Mouse (Mus musculus) cerebellum, adult (tissue): ENCODE measurements at regions not wholly inside any gene's neighbourhood (a gene's known extent, or its start where the extent isn't known, plus 50 kb on each side); places are given as distances from the start of the nearest gene placed in this dataset.

Source experiments
- ATAC-seq: cut with Nextera tagmentation; 2 replicates; pipeline ENCODE4 v1.9.2; 2017; ENCODE audit warnings: mild to moderate bottlenecking, moderate library complexity, mixed read lengths; ENCODE audit not compliant: insufficient number of reproducible peaks, low FRiP score, low TSS enrichment

DNA sequence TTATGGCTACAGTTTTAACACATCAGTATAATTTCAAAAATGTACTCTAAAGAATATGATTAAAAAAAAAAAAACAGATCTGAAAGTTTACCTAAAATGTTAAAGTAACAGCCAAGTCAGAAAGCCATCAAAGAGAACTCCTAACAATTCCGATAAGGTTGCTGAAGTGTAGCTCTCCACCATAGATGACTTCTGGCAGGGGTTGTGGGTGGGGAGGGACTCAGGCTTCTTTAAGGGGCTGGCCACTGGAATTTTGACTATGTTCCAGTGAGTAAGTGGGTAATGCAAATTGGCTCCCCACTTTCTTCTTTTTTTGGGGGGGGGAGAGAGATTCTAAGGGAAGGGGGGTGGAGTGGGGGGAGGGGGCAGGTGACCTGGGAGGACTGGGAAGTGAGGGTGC is 98.0 kb downstream of the Brms1l start:
- no peak for ATAC-seq

DNA sequence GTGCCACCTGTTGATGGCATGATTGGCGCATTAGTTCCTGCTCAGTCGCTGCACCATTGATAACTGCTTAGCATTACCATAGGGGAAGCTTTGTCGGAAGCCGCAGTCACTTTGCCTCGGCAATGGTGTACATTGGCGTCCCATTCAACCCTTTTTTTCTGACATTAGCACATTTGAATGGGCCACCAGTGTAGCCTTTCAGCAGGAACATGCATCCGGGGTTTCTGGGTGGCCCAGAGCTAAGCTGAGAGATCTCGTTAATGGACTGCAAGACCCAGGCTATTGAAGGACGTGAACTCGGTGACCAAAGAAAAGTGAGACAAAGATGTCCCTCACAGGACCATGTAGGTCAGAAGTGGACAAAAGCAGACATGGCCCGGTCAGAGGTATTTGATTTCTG is 97.3 kb downstream of the Brms1l start:
- no peak for ATAC-seq

DNA sequence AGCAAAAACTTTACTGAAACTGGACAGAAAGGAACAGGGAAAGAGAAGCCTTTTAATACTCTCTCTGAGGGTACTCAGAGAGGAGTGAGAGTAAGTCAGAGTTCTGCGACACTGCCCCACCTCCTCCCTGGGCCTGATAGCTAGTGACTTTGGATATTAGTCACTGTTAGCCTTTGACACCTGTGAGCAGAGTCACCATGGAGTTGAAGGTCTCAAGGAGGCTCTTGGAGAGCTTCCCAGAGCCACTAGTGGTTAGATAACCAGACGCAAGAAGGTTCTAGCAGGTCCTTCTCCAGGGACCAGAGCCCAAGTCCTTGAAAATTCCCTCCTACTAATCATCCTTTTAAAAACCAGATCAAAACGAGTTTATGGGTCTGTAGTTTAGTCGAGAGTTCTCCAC is 94.3 kb downstream of the Brms1l start:
- ATAC-seq: no peak

GRCm38 (mm10) chr12:55926974-55927321 is 90.8 kb downstream of the Brms1l start:
- ATAC-seq: no peak

DNA sequence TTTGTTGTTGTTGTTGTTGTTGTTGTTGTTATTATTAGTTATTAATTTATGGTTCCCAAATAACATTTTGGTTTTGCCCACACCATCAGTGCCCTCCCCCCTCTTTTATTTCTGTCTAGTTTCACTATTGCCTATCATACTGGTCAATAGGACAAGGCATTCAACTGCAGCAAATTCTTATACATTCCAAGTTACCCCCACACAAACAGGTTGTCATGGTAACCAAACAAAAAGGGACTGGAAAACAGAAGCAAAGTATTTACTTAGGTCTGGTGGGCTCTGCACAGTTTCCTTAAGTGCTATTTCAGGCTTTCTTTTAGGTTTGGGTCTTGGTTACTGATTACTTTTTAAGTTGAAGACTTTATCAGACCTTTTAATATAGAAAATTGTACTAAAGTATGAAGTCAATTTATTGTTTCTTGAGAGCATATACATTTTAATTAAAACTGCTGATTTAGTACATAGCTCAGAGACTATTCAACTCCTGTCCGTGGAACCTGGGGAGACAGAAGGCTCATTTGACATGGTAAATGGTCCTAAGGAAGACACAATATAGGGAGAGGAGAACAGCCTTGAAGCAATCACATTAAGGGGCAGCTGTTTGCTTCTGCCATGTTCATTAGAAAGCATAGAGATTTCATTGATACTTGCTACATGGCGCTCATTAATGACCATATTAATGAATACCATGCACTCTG is 90.3 kb downstream of the Brms1l start:
- no peak for ATAC-seq
